Mouse (Mus musculus) heart, embryonic 12.5 days (tissue): ENCODE measurements around the gene Rmnd5b. TPM values are rescaled to one million over a fixed set of nuclear protein-coding genes. Genes with fewer than 3 reads are reported as not detected.
"Not testable (repeated sequence)": the region's sequence is repeated elsewhere in the genome, so short reads cannot be mapped to it uniquely, and the experiment has no call there.

ENCODE experiments used
- ATAC-seq: fragments of 200-750 bp; cut with Nextera tagmentation; 2 replicates; pipeline ENCODE4 v1.8.0; 2017; ENCODE audit warnings: moderate TSS enrichment, moderate library complexity; ENCODE audit not compliant: insufficient number of reproducible peaks, low FRiP score
- H3K27ac ChIP-seq: fragments of 300-500 bp; sonication (generic); 2 replicates; pipeline ENCODE4 v1.5.1; 2016; ENCODE audit warnings: mild to moderate bottlenecking, moderate library complexity; ENCODE audit not compliant: poor library complexity, severe bottlenecking
- H3K27me3 ChIP-seq: fragments of 300-500 bp; sonication (generic); replicated peaks from 2 replicates; pipeline ENCODE4 v1.6.1; 2016; ENCODE audit warnings: mild to moderate bottlenecking, moderate library complexity
- H3K36me3 ChIP-seq: fragments of 300-500 bp; sonication (generic); 2 replicates; pipeline ENCODE4 v1.6.1; 2016; ENCODE audit warnings: mild to moderate bottlenecking, moderate library complexity
- H3K4me1 ChIP-seq: fragments of 300-500 bp; sonication (generic); replicated peaks from 2 replicates; pipeline ENCODE4 v1.6.1; 2016; ENCODE audit warnings: mild to moderate bottlenecking
- H3K4me2 ChIP-seq: fragments of 300-500 bp; sonication (generic); 2 replicates; pipeline ENCODE4 v1.6.1; 2016; ENCODE audit warnings: mild to moderate bottlenecking, moderate library complexity
- H3K4me3 ChIP-seq: fragments of 300-500 bp; sonication (generic); 2 replicates; pipeline ENCODE4 v1.5.1; 2016; ENCODE audit warnings: mild to moderate bottlenecking
- H3K9ac ChIP-seq: fragments of 300-500 bp; sonication (generic); 2 replicates; pipeline ENCODE4 v1.6.1; 2016; ENCODE audit warnings: mild to moderate bottlenecking, moderate library complexity
- H3K9me3 ChIP-seq: fragments of 300-500 bp; sonication (generic); replicated peaks from 2 replicates; pipeline ENCODE4 v1.6.1; 2016; ENCODE audit warnings: mild to moderate bottlenecking, moderate library complexity
- WGBS: fragments of 180-500 bp; shearing (Covaris S2); methylation state at CpG from one replicate; pipeline ENCODE4 v1.1.7; 2016; 5-methylcytosine and 5-hydroxymethylcytosine counted together
- polyA plus RNA-seq: library from polyadenylated mRNA; unstranded; fragments of >200 nt; fragmentation: Nextera tagmentation; extraction: Ambion mirVana; gene quantifications from 2 replicates; pipeline ENCODE4 v1.2.1, GENCODE M21; 2016

Rmnd5b gene
- polyA plus RNA-seq, 1 experiment from 2014 or later: 28.5 TPM

DNA sequence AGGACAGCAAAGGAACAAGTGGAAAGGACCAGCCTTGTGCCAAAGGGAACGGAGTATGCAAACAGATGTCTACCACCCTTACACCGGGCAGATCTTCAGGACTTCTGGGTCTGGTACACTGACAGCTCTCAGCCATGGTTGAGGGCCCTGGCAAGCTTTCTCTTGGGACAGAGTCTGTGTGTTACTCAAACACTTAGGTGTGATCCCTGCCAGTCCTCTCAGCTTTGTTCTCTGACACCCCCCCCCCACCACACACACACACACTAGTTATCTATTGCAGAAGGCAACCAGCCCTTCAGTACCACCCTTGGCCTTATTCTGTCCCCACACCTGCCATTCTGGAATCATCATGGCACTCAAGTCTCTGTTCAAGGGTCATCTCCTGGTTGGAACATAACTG, 13.9 kb downstream of the Rmnd5b start:
- no peak overlapping the region for H3K4me2 ChIP-seq
- H3K27me3 ChIP-seq: no peaks in the 10 kb centered on the region
- H3K27ac ChIP-seq: no peak overlapping the region
- no peak overlapping the region for H3K4me3 ChIP-seq
- 95% methylated on average over 2 of the region's 2 CpGs for WGBS
- H3K9ac ChIP-seq: no peak overlapping the region
- H3K36me3 ChIP-seq: peaks cover 52% of the 10 kb centered on the region
- H3K9me3 ChIP-seq: no peaks in the 10 kb centered on the region
- no peak for ATAC-seq
- peaks cover 23% of the 10 kb centered on the region for H3K4me1 ChIP-seq

GRCm38 (mm10) chr11:51620084-51620483, 15.6 kb downstream of the Rmnd5b start:
- no peak for ATAC-seq
- H3K27me3 ChIP-seq: no peaks in the 10 kb centered on the region
- no peak overlapping the region for H3K27ac ChIP-seq
- WGBS: under 1% methylated on average over 11 of the region's 11 CpGs
- H3K9me3 ChIP-seq: no peaks in the 10 kb centered on the region
- H3K4me2 ChIP-seq: peak overlapping the region; percentile 66
- peak overlapping the region; percentile 82 for H3K4me3 ChIP-seq
- peaks cover 37% of the 10 kb centered on the region for H3K36me3 ChIP-seq
- peak overlapping the region; percentile 79 for H3K9ac ChIP-seq
- H3K4me1 ChIP-seq: peaks cover 22% of the 10 kb centered on the region

GRCm38 (mm10) chr11:51619409-51620060, 16.2 kb downstream of the Rmnd5b start, which contains the start of gene Nhp2:
Nhp2 (plus strand) TSS chr11:51619735.
- H3K9me3 ChIP-seq: no peaks in the 10 kb centered on the region
- ATAC-seq: peak; percentile 90
- peak within 1 kb of the TSS; percentile 66 for H3K4me2 ChIP-seq
- peaks cover 31% of the 10 kb centered on the region for H3K36me3 ChIP-seq
- peak within 1 kb of the TSS; percentile 28; the same call in 1 of the 2 replicates for H3K27ac ChIP-seq
- peaks cover 26% of the 10 kb centered on the region for H3K4me1 ChIP-seq
- H3K4me3 ChIP-seq: peak within 1 kb of the TSS; percentile 82
- no peaks in the 10 kb centered on the region for H3K27me3 ChIP-seq
- H3K9ac ChIP-seq: peak within 1 kb of the TSS; percentile 79
- WGBS: under 1% methylated on average over 51 of the region's 51 CpGs

DNA sequence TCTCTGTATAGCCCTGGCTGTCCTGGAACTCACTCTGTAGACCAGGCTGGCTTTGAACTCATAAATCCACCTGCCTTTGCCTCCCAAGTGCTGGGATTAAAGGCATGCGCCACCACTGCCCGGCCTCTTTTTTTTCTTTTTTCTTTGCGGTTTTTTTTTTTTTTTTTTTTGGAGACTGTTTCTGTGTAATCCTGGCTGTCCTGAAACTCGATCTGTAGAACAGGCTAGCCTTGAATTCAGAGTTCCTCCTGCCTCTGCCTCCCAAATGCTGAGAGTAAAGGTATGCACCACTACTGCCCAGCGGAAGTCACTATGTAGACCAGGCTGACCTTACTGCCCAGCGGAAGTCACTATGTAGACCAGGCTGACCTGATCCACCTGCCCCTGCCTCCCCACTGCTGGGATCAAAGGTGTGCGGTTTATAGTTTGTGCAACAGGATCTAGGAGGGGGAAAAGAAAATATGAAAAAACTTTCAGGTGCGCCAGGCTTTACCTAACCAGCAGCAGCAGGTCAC, 16.7 kb downstream of the Rmnd5b start:
- peaks cover 26% of the 10 kb centered on the region for H3K4me1 ChIP-seq
- 50% methylated on average over 8 of the region's 8 CpGs for WGBS
- peak overlapping the region; percentile 82 for H3K4me3 ChIP-seq
- no peaks in the 10 kb centered on the region for H3K27me3 ChIP-seq
- peak; percentile 1; the same call in 1 of the 2 replicates for ATAC-seq
- H3K36me3 ChIP-seq: peaks cover 25% of the 10 kb centered on the region
- H3K4me2 ChIP-seq: peak overlapping the region; percentile 66
- H3K9me3 ChIP-seq: no peaks in the 10 kb centered on the region
- no peak overlapping the region for H3K27ac ChIP-seq
- H3K9ac ChIP-seq: peak overlapping the region; percentile 46; the same call in 1 of the 2 replicates

DNA sequence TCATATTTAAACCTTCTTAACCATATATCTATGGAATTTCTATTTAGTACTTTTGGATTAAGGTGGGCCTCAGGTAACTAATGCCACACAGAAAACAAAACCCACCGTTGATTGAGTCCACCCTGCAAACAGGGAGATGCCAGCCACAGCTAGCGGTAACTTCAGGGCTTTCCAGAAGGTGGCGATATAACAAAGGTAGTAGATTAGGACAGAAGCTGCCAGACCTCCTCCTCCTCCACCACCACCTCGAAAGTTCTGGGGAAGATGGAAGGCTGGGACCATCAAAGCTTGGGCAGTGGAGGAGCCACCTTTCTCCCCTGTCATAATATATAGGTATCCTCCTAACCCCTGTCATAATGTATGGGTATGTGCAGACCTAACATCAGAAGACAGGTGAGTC, 18.0 kb downstream of the Rmnd5b start:
- Histone ChIP-seq H3K9ac (no peak overlapping the region), H3K4me3 (no peak overlapping the region), H3K36me3 (peaks cover 13% of the 10 kb centered on the region), H3K27ac (no peak overlapping the region), H3K9me3 (no peaks in the 10 kb centered on the region), H3K4me1 (peaks cover 26% of the 10 kb centered on the region), H3K4me2 (no peak overlapping the region), H3K27me3 (no peaks in the 10 kb centered on the region)
- ATAC-seq: no peak
- WGBS: 6% methylated on average over 4 of the region's 4 CpGs

- H3K9ac ChIP-seq: peak overlapping the region; percentile 60
- peak overlapping the region; percentile 65 for H3K4me2 ChIP-seq
- not testable (repeated sequence) for H3K9me3 ChIP-seq, ATAC-seq, H3K27ac ChIP-seq, H3K27me3 ChIP-seq, H3K36me3 ChIP-seq
- peaks cover 25% of the 10 kb centered on the region for H3K4me1 ChIP-seq
- peak overlapping the region; percentile 38; the same call in 1 of the 2 replicates for H3K4me3 ChIP-seq
- WGBS: 90% methylated on average over 7 of the region's 7 CpGs
These were observed 19.6 kb downstream of the Rmnd5b start for GRCm38 (mm10) chr11:51616113-51616512.

DNA sequence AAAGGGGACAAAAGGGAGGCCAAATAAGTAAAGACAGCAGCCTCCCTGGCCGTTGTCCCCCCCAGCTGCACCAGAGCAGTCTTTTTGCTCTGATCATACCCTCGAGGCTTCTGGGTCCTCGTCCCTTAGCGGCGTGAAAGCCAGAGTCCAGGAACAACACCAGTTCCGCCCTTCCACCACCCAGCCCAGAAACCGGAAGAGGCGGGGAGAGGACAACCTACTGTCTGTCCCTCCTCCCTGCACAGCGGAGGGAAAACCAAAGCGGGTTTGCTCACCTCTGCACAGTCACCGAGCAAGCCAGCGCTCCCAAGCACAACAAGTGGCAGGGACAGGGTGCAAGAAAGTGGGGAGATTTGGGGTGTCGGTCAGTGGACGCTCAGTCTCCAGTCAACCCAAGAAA, 20.1 kb downstream of the Rmnd5b start:
- WGBS: 4% methylated on average over 14 of the region's 14 CpGs
- H3K27me3 ChIP-seq: no peaks in the 10 kb centered on the region
- H3K36me3 ChIP-seq: no peaks in the 10 kb centered on the region
- peak; percentile 86 for ATAC-seq
- peak overlapping the region; percentile 60 for H3K9ac ChIP-seq
- no peaks in the 10 kb centered on the region for H3K9me3 ChIP-seq
- H3K27ac ChIP-seq: peak overlapping the region; percentile 37; the same call in 1 of the 2 replicates
- H3K4me2 ChIP-seq: peak overlapping the region; percentile 65
- peak overlapping the region; percentile 38 for H3K4me3 ChIP-seq
- H3K4me1 ChIP-seq: peaks cover 20% of the 10 kb centered on the region

- Histone ChIP-seq H3K4me1 (peaks cover 15% of the 10 kb centered on the region), H3K27me3 (no peaks in the 10 kb centered on the region), H3K4me2 (peak overlapping the region; percentile 65), H3K36me3 (no peaks in the 10 kb centered on the region), H3K9me3 (no peaks in the 10 kb centered on the region), H3K9ac (peak overlapping the region; percentile 60), H3K27ac (peak overlapping the region; percentile 37; the same call in 1 of the 2 replicates), H3K4me3 (peak overlapping the region; percentile 38)
- no peak for ATAC-seq
- 41% methylated on average over 7 of the region's 7 CpGs for WGBS
These were observed 20.6 kb downstream of the Rmnd5b start for GRCm38 (mm10) chr11:51615129-51615528.

- Histone ChIP-seq H3K4me2 (no peak overlapping the region), H3K9ac (no peak overlapping the region), H3K4me3 (no peak overlapping the region), H3K9me3 (no peaks in the 10 kb centered on the region), H3K36me3 (no peaks in the 10 kb centered on the region), H3K4me1 (peaks cover 14% of the 10 kb centered on the region), H3K27ac (no peak overlapping the region), H3K27me3 (no peaks in the 10 kb centered on the region)
- WGBS: 73% methylated on average over 8 of the region's 8 CpGs
- ATAC-seq: no peak
These were observed 21.4 kb downstream of the Rmnd5b start for GRCm38 (mm10) chr11:51614256-51614655.

DNA sequence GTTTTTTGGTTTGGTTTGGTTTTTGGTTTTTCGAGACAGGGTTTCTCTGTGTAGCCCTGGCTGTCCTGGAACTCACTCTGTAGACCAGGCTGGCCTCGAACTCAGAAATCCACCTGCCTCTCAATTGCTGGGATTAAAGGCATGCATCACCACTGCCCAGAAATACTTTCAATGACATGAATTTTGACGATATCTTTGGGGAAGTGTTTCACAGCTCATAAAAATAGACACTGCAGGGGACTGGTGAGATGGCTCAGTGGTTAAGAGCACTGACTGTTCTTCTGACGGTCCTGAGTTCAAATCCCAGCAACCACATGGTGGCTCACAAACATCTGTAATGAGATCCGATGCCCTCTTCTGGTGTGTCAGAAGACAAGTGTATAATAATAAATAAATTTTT, 25.8 kb downstream of the Rmnd5b start:
- 84% methylated on average over 5 of the region's 5 CpGs for WGBS
- H3K9ac ChIP-seq, H3K27ac ChIP-seq, H3K9me3 ChIP-seq, H3K4me3 ChIP-seq, H3K27me3 ChIP-seq, H3K4me2 ChIP-seq, ATAC-seq, H3K36me3 ChIP-seq: not testable (repeated sequence)
- peaks cover 15% of the 10 kb centered on the region for H3K4me1 ChIP-seq

DNA sequence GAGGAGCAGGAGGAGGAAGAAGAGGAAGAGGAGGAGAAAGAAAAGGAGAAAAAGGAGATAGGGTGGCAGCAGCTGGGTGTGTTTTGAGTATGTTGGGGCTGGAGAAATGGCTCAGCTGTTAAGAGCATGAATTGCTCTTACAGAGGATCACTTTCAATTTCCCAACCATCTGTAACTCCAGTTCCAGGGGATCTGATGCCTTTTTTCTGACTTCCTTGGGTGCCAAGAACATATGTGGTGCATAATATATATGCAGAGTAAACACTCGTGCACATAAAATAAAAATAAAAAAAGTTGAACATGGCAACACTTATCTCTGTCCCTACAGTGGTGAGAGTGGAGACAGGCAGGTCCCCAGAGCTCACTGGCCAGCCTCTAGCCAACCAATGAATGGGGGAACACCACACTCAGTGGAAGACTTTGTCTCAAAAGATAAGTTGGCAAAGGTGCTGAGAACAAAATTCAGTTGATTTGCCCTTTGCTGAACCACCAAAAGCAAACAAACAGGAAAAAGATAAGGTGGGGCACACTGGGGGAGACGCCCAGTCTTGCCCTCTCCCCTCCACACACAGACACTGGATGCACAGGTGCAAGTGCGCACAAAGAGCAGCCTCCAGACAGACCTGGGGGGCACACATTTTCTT, 26.3 kb downstream of the Rmnd5b start:
- no peak overlapping the region for H3K27ac ChIP-seq
- H3K4me2 ChIP-seq: no peak overlapping the region
- ATAC-seq: no peak
- H3K4me3 ChIP-seq: no peak overlapping the region
- WGBS: 68% methylated on average over 3 of the region's 3 CpGs
- H3K9ac ChIP-seq: no peak overlapping the region
- H3K4me1 ChIP-seq: peaks cover 17% of the 10 kb centered on the region
- H3K9me3 ChIP-seq: no peaks in the 10 kb centered on the region
- peaks cover 11% of the 10 kb centered on the region for H3K36me3 ChIP-seq
- no peaks in the 10 kb centered on the region for H3K27me3 ChIP-seq
